Mouse (Mus musculus): ENCODE measurements around the gene Cacna1d. TPM values are rescaled to one million over a fixed set of nuclear protein-coding genes. Genes with fewer than 3 reads are reported as not detected.

Cacna1d gene
- polyA plus RNA-seq, 1 experiment from 2014 or later = 9.5 TPM

- Histone ChIP-seq H3K27ac (ENCODE audit: low read depth, low read length) (no peak overlapping the region), H3K27me3 (replicated peaks; ENCODE audit: control insufficient read depth, insufficient read depth, low read length) (no peaks in the 10 kb centered on the region), H3K4me1 (ENCODE audit: control insufficient read depth, insufficient read depth, low read depth, low read length) (no peaks in the 10 kb centered on the region), H3K4me2 (ENCODE audit: low read length) (no peak overlapping the region), H3K36me3 (ENCODE audit: control insufficient read depth, insufficient read depth, low read length) (no peaks in the 10 kb centered on the region), H3K9me3 (ENCODE audit: control insufficient read depth, low read length) (no peaks in the 10 kb centered on the region), H3K9ac (ENCODE audit: low read depth, low read length) (no peak overlapping the region), H3K4me3 (ENCODE audit: low read length) (no peak overlapping the region)
- no peak for ATAC-seq
Measured at GRCm38 (mm10) chr14:30208156-30208555, 283.1 kb downstream of the Cacna1d start.

- Histone ChIP-seq H3K27ac (ENCODE audit: low read depth, low read length) (no peak overlapping the region), H3K4me1 (ENCODE audit: control insufficient read depth, insufficient read depth, low read depth, low read length) (no peaks in the 10 kb centered on the region), H3K4me2 (ENCODE audit: low read length) (no peak overlapping the region), H3K9me3 (ENCODE audit: control insufficient read depth, low read length) (no peaks in the 10 kb centered on the region), H3K36me3 (ENCODE audit: control insufficient read depth, insufficient read depth, low read length) (no peaks in the 10 kb centered on the region), H3K4me3 (ENCODE audit: low read length) (no peak overlapping the region), H3K27me3 (replicated peaks; ENCODE audit: control insufficient read depth, insufficient read depth, low read length) (no peaks in the 10 kb centered on the region), H3K9ac (ENCODE audit: low read depth, low read length) (no peak overlapping the region)
- WGBS = 71% methylated on average over 3 of the region's 3 CpGs
- no peak for ATAC-seq
Measured at GRCm38 (mm10) chr14:30205821-30206220, 285.4 kb downstream of the Cacna1d start.

GRCm38 (mm10) chr14:30204526-30204925 is 286.7 kb downstream of the Cacna1d start:
- H3K27me3 ChIP-seq (replicated peaks; ENCODE audit: control insufficient read depth, insufficient read depth, low read length) = no peaks in the 10 kb centered on the region
- H3K9me3 ChIP-seq (ENCODE audit: control insufficient read depth, low read length) = no peaks in the 10 kb centered on the region
- no peak overlapping the region for H3K27ac ChIP-seq (ENCODE audit: low read depth, low read length)
- no peak overlapping the region for H3K4me3 ChIP-seq (ENCODE audit: low read length)
- no peak overlapping the region for H3K9ac ChIP-seq (ENCODE audit: low read depth, low read length)
- H3K4me1 ChIP-seq (ENCODE audit: control insufficient read depth, insufficient read depth, low read depth, low read length) = no peaks in the 10 kb centered on the region
- no peak for ATAC-seq
- WGBS = 100% methylated on average over 1 of the region's 1 CpGs
- no peak overlapping the region for H3K4me2 ChIP-seq (ENCODE audit: low read length)
- no peaks in the 10 kb centered on the region for H3K36me3 ChIP-seq (ENCODE audit: control insufficient read depth, insufficient read depth, low read length)

GRCm38 (mm10) chr14:30200310-30200709 is 290.9 kb downstream of the Cacna1d start:
- Histone ChIP-seq H3K27ac (ENCODE audit: low read depth, low read length) (no peak overlapping the region), H3K9ac (ENCODE audit: low read depth, low read length) (no peak overlapping the region), H3K4me3 (ENCODE audit: low read length) (no peak overlapping the region), H3K36me3 (ENCODE audit: control insufficient read depth, insufficient read depth, low read length) (no peaks in the 10 kb centered on the region), H3K9me3 (ENCODE audit: control insufficient read depth, low read length) (no peaks in the 10 kb centered on the region), H3K4me2 (ENCODE audit: low read length) (no peak overlapping the region), H3K27me3 (replicated peaks; ENCODE audit: control insufficient read depth, insufficient read depth, low read length) (no peaks in the 10 kb centered on the region), H3K4me1 (ENCODE audit: control insufficient read depth, insufficient read depth, low read depth, low read length) (no peaks in the 10 kb centered on the region)
- 86% methylated on average over 1 of the region's 1 CpGs for WGBS
- no peak for ATAC-seq

- H3K4me2 ChIP-seq (ENCODE audit: low read length) = no peak overlapping the region
- H3K27ac ChIP-seq (ENCODE audit: low read depth, low read length) = no peak overlapping the region
- no peak overlapping the region for H3K4me3 ChIP-seq (ENCODE audit: low read length)
- H3K9ac ChIP-seq (ENCODE audit: low read depth, low read length) = no peak overlapping the region
- H3K36me3 ChIP-seq (ENCODE audit: control insufficient read depth, insufficient read depth, low read length) = no peaks in the 10 kb centered on the region
- no peaks in the 10 kb centered on the region for H3K4me1 ChIP-seq (ENCODE audit: control insufficient read depth, insufficient read depth, low read depth, low read length)
- no peaks in the 10 kb centered on the region for H3K27me3 ChIP-seq (replicated peaks; ENCODE audit: control insufficient read depth, insufficient read depth, low read length)
- 82% methylated on average over 3 of the region's 3 CpGs for WGBS
- no peaks in the 10 kb centered on the region for H3K9me3 ChIP-seq (ENCODE audit: control insufficient read depth, low read length)
- no peak for ATAC-seq
Measured at GRCm38 (mm10) chr14:30198882-30199281, 292.4 kb downstream of the Cacna1d start.

- WGBS = 75% methylated on average over 4 of the region's 4 CpGs
- no peaks in the 10 kb centered on the region for H3K27me3 ChIP-seq (replicated peaks; ENCODE audit: control insufficient read depth, insufficient read depth, low read length)
- H3K4me2 ChIP-seq (ENCODE audit: low read length) = no peak overlapping the region
- no peak overlapping the region for H3K4me3 ChIP-seq (ENCODE audit: low read length)
- no peaks in the 10 kb centered on the region for H3K36me3 ChIP-seq (ENCODE audit: control insufficient read depth, insufficient read depth, low read length)
- ATAC-seq = no peak
- no peaks in the 10 kb centered on the region for H3K4me1 ChIP-seq (ENCODE audit: control insufficient read depth, insufficient read depth, low read depth, low read length)
- H3K27ac ChIP-seq (ENCODE audit: low read depth, low read length) = no peak overlapping the region
- H3K9ac ChIP-seq (ENCODE audit: low read depth, low read length) = no peak overlapping the region
- H3K9me3 ChIP-seq (ENCODE audit: control insufficient read depth, low read length) = no peaks in the 10 kb centered on the region
Measured at GRCm38 (mm10) chr14:30198116-30198515, 293.1 kb downstream of the Cacna1d start.

GRCm38 (mm10) chr14:30196959-30197358 is 294.3 kb downstream of the Cacna1d start:
- no peak for ATAC-seq
- H3K27me3 ChIP-seq (replicated peaks; ENCODE audit: control insufficient read depth, insufficient read depth, low read length) = no peaks in the 10 kb centered on the region
- no peak overlapping the region for H3K4me2 ChIP-seq (ENCODE audit: low read length)
- H3K9ac ChIP-seq (ENCODE audit: low read depth, low read length) = no peak overlapping the region
- H3K4me3 ChIP-seq (ENCODE audit: low read length) = no peak overlapping the region
- H3K36me3 ChIP-seq (ENCODE audit: control insufficient read depth, insufficient read depth, low read length) = no peaks in the 10 kb centered on the region
- WGBS = 67% methylated on average over 1 of the region's 1 CpGs
- H3K9me3 ChIP-seq (ENCODE audit: control insufficient read depth, low read length) = no peaks in the 10 kb centered on the region
- H3K4me1 ChIP-seq (ENCODE audit: control insufficient read depth, insufficient read depth, low read depth, low read length) = no peaks in the 10 kb centered on the region
- H3K27ac ChIP-seq (ENCODE audit: low read depth, low read length) = no peak overlapping the region

- no peaks in the 10 kb centered on the region for H3K9me3 ChIP-seq (ENCODE audit: control insufficient read depth, low read length)
- no peaks in the 10 kb centered on the region for H3K36me3 ChIP-seq (ENCODE audit: control insufficient read depth, insufficient read depth, low read length)
- no peak overlapping the region for H3K27ac ChIP-seq (ENCODE audit: low read depth, low read length)
- ATAC-seq = no peak
- H3K9ac ChIP-seq (ENCODE audit: low read depth, low read length) = no peak overlapping the region
- H3K4me1 ChIP-seq (ENCODE audit: control insufficient read depth, insufficient read depth, low read depth, low read length) = no peaks in the 10 kb centered on the region
- no peaks in the 10 kb centered on the region for H3K27me3 ChIP-seq (replicated peaks; ENCODE audit: control insufficient read depth, insufficient read depth, low read length)
- 46% methylated on average over 5 of the region's 5 CpGs for WGBS
- H3K4me2 ChIP-seq (ENCODE audit: low read length) = no peak overlapping the region
- H3K4me3 ChIP-seq (ENCODE audit: low read length) = no peak overlapping the region
Measured at GRCm38 (mm10) chr14:30196235-30196634, 295.0 kb downstream of the Cacna1d start.

GRCm38 (mm10) chr14:30190308-30190971 is 300.8 kb downstream of the Cacna1d start:
- Histone ChIP-seq H3K4me3 (ENCODE audit: low read length) (no peak overlapping the region), H3K27ac (ENCODE audit: low read depth, low read length) (no peak overlapping the region), H3K9ac (ENCODE audit: low read depth, low read length) (no peak overlapping the region), H3K36me3 (ENCODE audit: control insufficient read depth, insufficient read depth, low read length) (no peaks in the 10 kb centered on the region), H3K4me2 (ENCODE audit: low read length) (no peak overlapping the region), H3K27me3 (replicated peaks; ENCODE audit: control insufficient read depth, insufficient read depth, low read length) (no peaks in the 10 kb centered on the region), H3K4me1 (ENCODE audit: control insufficient read depth, insufficient read depth, low read depth, low read length) (no peaks in the 10 kb centered on the region), H3K9me3 (ENCODE audit: control insufficient read depth, low read length) (no peaks in the 10 kb centered on the region)
- WGBS = 87% methylated on average over 5 of the region's 5 CpGs
- no peak for ATAC-seq
